Mouse (Mus musculus): ENCODE measurements around the gene Hs3st6.

DNA sequence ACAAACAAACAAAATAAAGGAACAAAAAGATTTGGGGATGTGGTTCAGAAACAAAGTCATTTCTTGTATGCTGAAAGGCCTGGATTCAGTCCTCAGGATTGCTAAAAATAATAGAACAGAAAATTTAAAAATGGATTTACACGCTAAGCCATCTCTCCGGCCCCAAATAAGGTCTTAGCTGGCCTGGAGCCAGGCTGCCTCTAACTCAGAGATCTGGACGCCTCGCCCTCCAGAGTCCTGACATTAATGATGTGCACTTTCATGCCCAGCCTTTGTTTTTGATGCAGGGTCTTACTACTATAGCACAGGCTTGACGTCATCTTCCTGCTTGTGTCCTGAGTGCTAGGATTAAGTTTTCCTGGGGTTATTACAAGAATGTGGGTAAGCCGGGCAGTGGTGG is 23.7 kb upstream of the Hs3st6 start:
- no peak for TF ChIP-seq CTCF (IDR thresholded peaks at IDR 0.05; ENCODE audit: insufficient read depth, low read length)
- no peak for TF ChIP-seq POLR2A (IDR thresholded peaks at IDR 0.05; ENCODE audit: borderline replicate concordance, extremely low read depth, low read depth, low read length)

Measured in lung, adult 2 months (tissue).